Mouse (Mus musculus): Measurements from ENCODE around the gene Lce1j.
"Not testable (repeated sequence)": the region's sequence is repeated elsewhere in the genome, so short reads cannot be mapped to it uniquely, and the experiment has no call there.

The Lce1j gene

GRCm38 (mm10) chr3:92790414-92790813 is at the start of gene Lce1j:
Lce1j (minus strand) TSS chr3:92790514.
- no peak for DNase-seq (ENCODE audit: low spot score)

DNA sequence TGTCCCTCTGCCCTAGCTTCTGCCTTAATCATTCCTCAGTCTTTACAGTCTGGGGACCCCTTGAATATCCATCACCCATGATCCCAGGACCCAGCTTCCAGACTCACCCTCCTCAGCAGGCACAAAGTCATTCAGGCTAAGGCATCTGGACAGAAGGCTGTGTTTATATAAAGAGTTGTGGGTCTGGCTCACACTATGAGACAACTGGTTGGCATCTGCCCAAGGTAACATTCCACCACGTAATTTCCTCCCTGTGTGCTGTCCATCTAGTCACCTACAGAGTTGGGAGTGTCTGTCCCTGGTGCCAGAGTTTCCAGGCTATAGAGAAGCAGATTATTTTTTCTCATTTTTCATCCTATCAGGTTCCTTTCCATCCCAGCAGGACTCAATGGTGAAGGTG is 36.8 kb upstream of the Lce1j start, which contains the start of gene Kprp:
TSS of gene Kprp (minus strand) at position 140 of the 400 bp plus-strand sequence.
- no peak for DNase-seq (ENCODE audit: low spot score)

GRCm38 (mm10) chr3:92825808-92826207 is 35.5 kb upstream of the Lce1j start:
- no peak for DNase-seq (ENCODE audit: low spot score)

- DNase-seq (ENCODE audit: low spot score), result not testable (repeated sequence)
Measured at GRCm38 (mm10) chr3:92816036-92816435, 25.7 kb upstream of the Lce1j start.

DNA sequence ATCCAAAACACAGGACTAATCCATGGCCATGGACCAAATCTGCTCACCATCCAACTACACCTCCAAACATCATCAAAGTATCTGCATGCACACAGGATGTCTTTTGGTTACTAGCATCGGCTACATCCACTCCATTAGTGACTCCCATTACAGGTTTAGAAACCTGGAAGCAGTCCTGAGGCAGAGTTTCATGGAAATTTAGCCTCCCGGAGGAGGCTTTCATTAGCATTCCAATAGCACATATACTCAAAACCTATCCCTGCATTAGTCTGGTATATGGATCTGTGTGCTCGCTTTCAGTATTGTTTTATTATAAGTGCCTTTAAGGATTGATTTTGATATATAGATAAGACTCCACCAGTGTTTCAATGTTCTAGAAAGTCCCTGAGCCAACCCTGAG is 25.3 kb upstream of the Lce1j start:
- DNase-seq (ENCODE audit: low spot score), result no peak

DNA sequence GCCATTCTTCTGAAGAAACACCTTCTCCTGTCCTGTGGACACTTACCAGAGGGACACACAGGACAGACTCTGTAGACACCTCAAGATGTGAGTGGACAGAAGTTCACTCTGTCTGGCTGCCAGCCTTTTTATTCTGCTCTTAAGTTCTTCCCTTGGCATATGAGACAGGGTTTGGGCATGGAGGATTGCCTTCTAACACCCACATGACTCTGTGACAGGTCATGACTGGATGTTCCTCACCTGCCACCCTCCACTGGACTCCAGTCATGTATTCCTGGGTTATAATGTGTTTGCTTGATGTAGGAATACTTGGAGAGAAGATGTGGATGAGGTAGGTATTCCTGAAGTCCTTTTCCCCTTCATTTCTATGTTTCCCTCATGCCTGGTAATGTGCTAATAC is 17.5 kb upstream of the Lce1j start, which contains the start of gene Lce1k:
TSS of gene Lce1k (minus strand) at position 101 of the 400 bp plus-strand sequence.
- no peak for DNase-seq (ENCODE audit: low spot score)

- DNase-seq (ENCODE audit: low spot score), result no peak
Measured at GRCm38 (mm10) chr3:92778799-92779198, 11.5 kb downstream of the Lce1j start, which contains the start of gene Lce1i. Lce1i (minus strand) TSS chr3:92778899.

GRCm38 (mm10) chr3:92771573-92771972 is 18.7 kb downstream of the Lce1j start:
- DNase-seq (ENCODE audit: low spot score), result no peak

DNA sequence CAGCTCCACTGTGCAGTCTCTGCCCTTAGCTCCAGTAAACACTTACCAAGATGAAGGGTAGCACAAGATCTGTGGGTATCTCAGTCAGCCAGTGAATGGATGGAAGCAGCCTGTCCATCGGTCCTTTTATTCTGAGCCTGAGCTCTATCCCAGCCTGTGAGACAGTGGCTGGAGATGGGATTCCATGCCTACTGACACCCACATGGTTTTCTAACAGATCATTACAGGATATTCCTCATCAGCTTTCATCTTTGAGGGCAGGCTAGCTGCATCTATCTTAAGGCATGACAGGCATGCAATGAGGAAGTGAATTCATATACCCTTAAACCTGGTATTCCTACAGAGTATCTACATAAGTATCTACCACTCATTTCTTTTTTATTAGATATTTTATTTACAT is 25.3 kb downstream of the Lce1j start, which contains the start of gene Lce1h:
TSS of gene Lce1h (minus strand) at position 101 of the 400 bp plus-strand sequence.
- no peak for DNase-seq (ENCODE audit: low spot score)

DNA sequence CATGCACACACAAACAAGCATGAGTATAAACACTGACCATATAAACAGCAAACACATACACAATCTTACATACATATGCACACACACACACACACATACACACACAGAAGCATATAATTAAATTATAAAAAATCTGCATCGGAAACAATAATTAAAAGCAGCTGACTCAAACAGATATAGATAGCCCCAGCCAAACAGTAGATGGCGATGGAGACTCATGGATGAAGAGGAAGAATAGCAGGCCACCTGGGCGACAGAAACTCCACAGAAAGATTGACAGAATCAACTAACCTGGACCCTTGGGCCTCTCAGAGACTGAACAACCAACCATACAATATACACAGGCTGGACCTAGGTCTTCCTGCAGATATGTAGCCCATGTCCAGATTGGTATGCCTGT is 37.1 kb downstream of the Lce1j start:
- DNase-seq (ENCODE audit: low spot score), result no peak

GRCm38 (mm10) chr3:92752238-92752637 is 38.1 kb downstream of the Lce1j start, which contains the start of gene Lce1g:
Lce1g (minus strand) TSS chr3:92752338.
- DNase-seq (ENCODE audit: low spot score), result no peak

- no peak for DNase-seq (ENCODE audit: low spot score)
Measured at GRCm38 (mm10) chr3:92738996-92739395, 51.3 kb downstream of the Lce1j start, which contains the start of gene Gm38119. Gm38119 (minus strand) TSS chr3:92739096.
